Mouse (Mus musculus) T-cell, adult 66 days (primary cell): Measurements from ENCODE around the gene Ccdc172. TPM values are rescaled to one million over a fixed set of nuclear protein-coding genes. Genes with fewer than 3 reads are reported as not detected.

Experiments
- total RNA-seq, 2 experiments: library from RNA; stranded (reverse); gene quantifications; 3 replicates in 1 of 2; 4 replicates in 1 of 2; pipeline ENCODE4 v1.2.4; 2023

The Ccdc172 gene
- total RNA-seq = not detected

DNA sequence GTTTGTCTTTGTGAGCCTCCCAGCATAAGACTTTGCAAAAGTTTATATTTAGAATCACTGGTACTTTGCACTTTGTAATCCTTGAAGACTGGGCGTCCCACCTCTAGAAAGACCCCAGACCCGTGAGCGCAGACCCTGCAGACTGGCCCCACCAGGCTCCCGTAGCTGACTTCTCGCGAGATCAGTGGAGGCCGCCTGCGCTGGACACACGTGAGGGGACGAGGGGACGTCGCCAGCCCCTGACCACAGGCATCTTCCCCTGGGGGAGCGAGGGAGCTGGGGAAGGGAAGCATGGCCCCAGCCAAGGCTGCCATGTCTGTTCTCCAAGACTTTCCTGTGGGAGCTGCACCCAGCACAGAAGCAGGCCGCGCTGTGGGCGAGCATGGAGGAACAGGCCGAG lies at the start of gene Ccdc172:
Ccdc172 (plus strand) TSS at position 176 of the 400 bp plus-strand sequence.

Other genes starting within 250 kb of the Ccdc172 start
- gene Gfra1, start 56.1 kb upstream of the Ccdc172 start, total RNA-seq = not detected
- not detected for gene Pnlip, start 140.5 kb downstream of the Ccdc172 start, total RNA-seq
- not detected for gene Pnliprp1, start 216.9 kb downstream of the Ccdc172 start, total RNA-seq
- gene Pnliprp2, start 247.7 kb downstream of the Ccdc172 start, total RNA-seq = not detected